Mouse (Mus musculus) adipose tissue, adult 10 weeks (tissue): ENCODE results near the gene Cpa2. TPM values are rescaled to one million over a fixed set of nuclear protein-coding genes. Genes with fewer than 3 reads are reported as not detected.

Source experiments
- polyA plus RNA-seq: library from polyadenylated mRNA; stranded (reverse); fragments of 350-450 nt; fragmentation: Illumina TruSeq; extraction: RNeasy Lipid Tissue Mini Kit (QIAGEN cat#74804); gene quantifications from one replicate; pipeline ENCODE4 v1.2.3, GENCODE M21; 2014; ENCODE audit warnings: low read depth, low replicate concordance

The Cpa2 gene
- polyA plus RNA-seq: 1.3 TPM

DNA sequence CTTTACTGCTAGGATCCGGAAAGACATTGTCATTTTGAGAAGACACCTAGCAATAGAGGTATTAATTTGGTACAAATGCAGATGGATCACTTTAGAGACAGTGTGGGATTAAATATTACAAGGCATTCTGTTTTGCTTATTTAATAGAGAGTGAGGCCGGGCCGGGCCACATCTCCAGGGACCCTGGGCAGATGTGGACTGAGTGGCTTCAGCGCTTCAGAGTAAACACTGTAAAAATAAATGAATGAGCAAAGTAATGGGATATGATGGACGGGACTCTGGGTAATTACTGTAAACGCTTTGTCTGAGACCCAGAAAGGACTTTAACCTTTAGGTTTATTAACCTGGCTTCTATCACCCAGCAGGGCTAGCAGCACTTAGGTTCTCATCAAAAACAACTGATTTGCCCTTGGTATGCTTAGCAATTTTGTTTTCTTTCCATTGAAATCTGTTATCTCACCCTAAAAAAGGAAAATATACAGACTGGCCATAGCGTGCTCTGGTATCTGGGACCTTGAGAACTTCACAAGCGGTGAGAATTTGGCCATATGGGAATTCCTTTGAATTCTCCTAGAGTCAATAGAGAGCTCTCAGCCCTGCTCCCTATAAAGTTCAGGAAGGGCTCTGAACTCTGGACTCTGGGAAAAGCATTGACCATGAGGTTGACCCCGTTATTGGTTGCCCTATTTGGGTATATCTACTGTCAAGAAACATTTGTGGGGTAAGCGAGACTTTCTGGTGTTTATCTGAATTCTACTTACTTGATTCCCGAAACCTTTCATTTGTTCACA lies at the start of gene Cpa2:
TSS of gene Cpa2 (plus strand) at position 574 of the 791 bp plus-strand sequence.

DNA sequence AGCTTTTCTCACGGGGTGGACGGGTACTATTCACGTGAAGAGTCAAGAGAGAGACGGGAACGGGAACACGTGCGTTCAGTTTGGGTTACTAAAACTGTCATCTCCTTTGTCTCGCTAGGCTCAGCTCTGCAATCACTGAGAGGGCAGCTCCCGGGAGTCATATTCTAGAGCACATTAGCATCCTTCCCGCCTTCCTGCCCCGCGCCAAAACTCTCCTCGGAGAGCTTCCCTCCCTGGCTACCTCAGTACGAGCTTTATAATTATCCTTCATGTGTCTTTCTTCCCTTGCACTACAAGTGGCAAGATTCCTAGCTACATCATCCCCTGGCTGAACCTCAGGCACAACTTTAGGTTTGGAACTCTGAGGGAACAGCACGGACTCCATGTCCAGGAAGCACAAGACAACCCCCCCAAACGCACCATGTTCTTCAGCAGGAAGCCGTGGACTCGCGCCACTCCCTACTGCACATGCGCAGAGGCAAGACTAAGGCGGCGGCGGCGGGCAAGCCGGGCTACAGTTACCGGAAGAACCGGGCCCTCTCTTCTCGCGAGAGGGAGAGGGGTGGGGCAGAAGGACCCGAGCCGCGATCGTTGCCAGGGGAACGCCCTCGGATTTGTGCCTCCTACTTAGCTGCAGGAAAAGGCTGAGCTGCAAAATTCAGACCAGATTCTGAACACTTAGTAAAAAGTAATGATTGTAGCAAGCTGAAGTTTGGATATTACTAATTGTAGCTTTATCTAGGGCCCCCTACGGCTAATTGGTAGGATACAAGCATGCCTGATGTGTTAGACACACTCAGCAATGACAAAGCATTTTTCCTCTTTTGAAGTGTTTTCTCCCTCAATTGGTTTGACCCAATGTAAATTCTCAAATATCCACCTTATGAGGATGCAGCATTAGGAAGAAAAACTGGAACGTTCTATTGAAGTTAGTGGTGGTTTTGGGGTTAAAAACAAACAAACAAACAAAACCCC lies 31.8 kb upstream of the Cpa2 start, which contains the start of the genes Tmem209 and Ssmem1:
TSS of gene Tmem209 (minus strand) at position 519 of the 975 bp plus-strand sequence.
TSS of gene Ssmem1 (plus strand) at position 585 of the 975 bp plus-strand sequence.

GRCm38 (mm10) chr6:30568069-30568468 lies 26.7 kb downstream of the Cpa2 start, which contains the start of gene Cpa4:
TSS of gene Cpa4 (plus strand) at chr6:30568369.

GRCm38 (mm10) chr6:30610710-30611109 lies 69.3 kb downstream of the Cpa2 start, which contains the start of gene Cpa5:
TSS of gene Cpa5 (plus strand) at chr6:30611010.

Other genes starting within 250 kb of the Cpa2 start
- gene Ube2h, start 237.0 kb upstream of the Cpa2 start, polyA plus RNA-seq: 62.5 TPM
- gene Zc3hc1, start 150.6 kb upstream of the Cpa2 start, polyA plus RNA-seq: 14.9 TPM
- gene Klhdc10, start 139.7 kb upstream of the Cpa2 start, polyA plus RNA-seq: 34.1 TPM
- 18.5 TPM for gene Tmem209, start 31.8 kb upstream of the Cpa2 start, polyA plus RNA-seq
- gene Ssmem1, start 31.7 kb upstream of the Cpa2 start, polyA plus RNA-seq: 6.7 TPM
- not detected for gene Cpa4, start 26.8 kb downstream of the Cpa2 start, polyA plus RNA-seq
- gene Cpa5, start 69.4 kb downstream of the Cpa2 start, polyA plus RNA-seq: 1.1 TPM
- 0.45 TPM for gene Cpa1, start 97.6 kb downstream of the Cpa2 start, polyA plus RNA-seq
- 13.3 TPM for gene Cep41, start 152.2 kb downstream of the Cpa2 start, polyA plus RNA-seq
- 38.0 TPM for gene Mest, start 182.0 kb downstream of the Cpa2 start, polyA plus RNA-seq